Mouse (Mus musculus): ENCODE measurements at regions not wholly inside any gene's neighbourhood (a gene's known extent, or its start where the extent isn't known, plus 50 kb on each side); places are given as distances from the start of the nearest gene placed in this dataset.

DNA sequence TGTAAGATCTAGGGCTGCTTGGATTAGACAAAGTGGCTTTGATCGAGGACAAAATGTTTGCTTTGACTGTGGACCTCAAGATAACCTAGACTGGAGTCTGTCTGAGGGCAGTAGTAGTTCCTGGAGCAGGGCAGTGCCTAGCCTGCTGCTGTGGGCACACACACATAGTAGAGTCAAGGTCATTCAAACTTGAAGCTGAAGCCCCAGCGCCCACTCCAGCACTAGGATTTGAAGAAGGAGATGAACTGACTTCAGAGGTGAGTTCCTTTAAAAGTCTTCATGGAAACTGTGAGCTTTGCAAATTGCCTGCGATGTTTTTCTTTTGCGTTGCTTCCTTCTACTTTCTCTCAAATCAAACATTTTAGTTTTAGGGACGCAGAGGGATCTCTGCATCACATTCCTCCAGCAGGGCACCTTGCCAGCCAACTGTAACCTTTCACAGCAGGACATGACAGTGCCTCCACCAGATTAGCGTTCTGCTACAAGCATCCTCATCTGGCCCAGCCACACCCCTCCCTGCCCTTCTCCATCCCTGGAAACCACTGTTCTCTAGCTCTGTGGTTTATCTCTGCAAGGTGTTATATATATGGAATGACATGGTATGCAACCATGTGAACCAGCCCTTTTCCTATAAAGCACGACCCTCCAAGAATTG is 377.3 kb upstream of the Gm10131 start:
- DNase-seq (ENCODE audit: low spot score in 2 of 2) = no peak

DNA sequence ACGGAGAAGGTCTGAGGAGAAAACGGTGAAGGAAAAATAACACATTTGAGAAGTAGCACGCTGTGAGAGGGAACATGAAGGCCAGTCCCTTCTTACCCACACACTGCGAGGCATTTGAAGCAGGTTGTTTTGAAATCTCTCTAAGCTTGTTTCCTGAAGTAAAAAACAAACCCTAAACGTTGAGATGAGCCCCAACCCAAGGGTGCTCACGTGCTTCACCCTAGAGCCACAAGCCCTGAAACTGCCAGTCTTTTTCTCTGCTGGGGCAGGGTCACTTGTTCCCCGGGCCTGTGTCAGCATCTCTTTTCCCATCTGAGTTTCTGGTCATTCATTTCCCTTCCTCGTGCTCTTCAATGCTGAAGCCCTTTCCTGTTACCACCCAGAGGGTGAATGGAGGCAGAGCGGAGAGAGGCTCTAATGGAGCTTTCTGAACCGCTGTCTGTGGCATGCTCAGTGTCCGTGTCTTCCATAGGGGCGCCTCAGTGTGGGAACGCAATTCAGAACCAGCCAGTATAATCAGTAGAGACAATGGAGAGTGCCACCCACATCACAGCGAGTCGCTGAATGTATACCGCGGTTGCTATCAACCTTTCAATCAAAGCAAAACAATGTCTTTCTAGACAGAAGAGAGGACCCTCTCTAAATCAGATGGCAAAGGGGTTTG is 375.0 kb upstream of the Gm10131 start:
- no peak for DNase-seq (ENCODE audit: low spot score in 2 of 2)

DNA sequence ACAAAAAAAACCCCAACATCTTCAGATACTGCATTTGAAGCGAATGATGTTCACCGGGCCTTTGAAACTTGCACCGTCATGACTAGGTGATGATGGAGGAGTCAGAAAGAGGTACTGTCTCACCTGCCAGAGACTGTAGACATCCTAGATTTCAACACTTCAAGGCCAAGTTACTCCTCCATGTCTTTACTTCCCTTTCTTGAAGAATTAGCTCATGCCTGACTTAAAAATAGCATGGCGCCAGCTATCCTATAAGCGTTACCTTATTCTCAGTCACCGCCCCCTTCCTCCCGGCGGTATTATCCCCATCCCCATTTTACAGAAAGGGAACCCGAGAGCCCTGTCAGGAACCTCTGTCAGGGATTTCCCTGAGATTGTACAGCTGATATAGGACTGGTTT is 374.4 kb upstream of the Gm10131 start:
- DNase-seq (ENCODE audit: low spot score in 2 of 2) = no peak

DNA sequence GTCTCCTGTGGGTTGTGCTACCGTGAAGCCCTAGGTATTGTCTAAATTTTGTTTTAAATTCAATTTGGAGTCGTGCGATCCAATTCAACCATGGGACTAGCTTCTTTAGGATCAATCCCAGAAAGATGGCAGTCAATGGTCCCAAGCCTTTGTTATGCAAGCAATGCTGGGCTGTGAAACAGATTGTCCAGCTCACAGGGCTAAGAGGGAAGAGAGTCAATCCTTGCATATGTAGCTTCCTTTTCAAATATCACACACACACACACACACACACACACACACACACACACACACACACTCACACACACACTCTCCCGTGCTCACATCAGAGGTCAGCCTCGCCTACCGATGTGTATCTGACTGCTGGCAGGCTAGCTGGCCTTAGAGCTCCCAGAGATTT is 373.8 kb upstream of the Gm10131 start:
- no peak for DNase-seq (ENCODE audit: low spot score in 2 of 2)

DNA sequence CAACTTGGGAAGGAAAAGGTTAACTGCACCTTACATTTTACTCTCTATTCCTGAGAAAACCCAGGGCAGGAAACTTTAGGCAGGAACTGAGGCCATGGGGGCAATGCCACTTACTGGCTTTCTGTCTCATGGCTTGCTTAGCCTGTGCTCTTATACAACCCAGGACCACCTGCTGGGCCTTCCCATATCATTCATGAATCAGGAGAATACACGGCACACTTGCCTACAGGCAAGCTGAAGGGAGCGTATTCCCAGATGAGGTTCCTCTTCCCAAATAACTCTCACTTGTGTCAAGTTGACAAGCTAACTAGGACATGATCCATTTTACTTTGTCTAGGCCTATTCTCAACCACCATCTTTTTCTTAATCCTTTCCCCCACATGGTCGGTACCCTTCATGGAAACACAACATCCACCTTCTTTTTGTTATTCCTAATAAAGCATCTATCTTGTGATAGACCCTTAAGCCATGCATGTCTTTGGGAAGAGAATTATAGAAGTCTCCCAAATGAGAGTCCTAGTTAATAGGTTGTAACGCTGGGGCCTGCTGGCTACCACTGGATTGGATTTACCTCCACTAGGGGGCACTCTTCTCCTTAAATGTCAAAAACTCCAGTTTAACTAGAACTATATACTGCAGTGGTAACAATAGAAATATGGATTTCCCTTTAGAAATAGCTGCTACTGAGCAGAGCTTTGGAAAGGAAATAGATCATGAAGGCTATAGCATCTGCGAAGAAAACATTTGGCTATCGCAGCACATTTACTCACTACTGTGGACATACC is 373.2 kb upstream of the Gm10131 start:
- DNase-seq (ENCODE audit: low spot score in 2 of 2) = no peak

DNA sequence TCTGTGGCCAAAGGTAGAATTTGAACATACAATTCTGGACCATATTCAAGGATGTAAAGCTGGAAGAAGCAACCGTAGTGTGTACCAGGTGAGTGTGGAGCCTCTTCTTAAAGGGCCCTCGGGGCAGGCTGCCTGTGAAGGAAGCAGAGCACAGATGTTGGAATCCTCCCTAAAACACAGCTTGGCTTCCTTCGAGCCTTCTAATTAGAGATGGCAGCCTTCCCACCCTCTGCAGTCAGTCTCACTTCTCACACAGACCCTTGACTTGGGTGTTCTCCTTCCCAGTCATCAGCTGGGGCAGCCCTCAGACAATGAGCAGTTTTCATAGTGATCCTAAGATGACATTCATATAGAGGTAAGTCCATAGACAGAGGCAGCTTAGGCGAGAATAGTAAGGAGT is 371.7 kb upstream of the Gm10131 start:
- DNase-seq (ENCODE audit: low spot score in 2 of 2) = no peak

DNA sequence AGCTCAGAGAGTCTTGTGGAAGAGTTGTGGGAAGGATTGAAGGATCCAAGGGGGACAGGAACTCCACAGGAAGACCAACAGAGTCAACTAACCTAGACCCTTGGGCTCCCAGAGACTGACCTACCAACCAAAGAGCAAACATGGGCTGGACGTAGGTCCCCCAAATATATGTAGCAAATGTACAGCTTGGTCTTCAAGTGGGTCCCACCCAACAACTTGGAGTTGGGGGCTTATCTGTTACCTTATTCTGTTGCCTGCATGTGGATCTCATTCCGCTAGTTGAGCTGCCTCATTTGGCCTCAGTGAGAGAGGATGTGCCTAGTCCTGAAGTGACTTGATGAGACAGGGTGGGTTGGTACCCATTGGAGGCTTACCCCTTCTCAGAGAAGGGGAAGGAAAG is 371.1 kb upstream of the Gm10131 start:
- DNase-seq (ENCODE audit: low spot score in 2 of 2) = no peak

DNA sequence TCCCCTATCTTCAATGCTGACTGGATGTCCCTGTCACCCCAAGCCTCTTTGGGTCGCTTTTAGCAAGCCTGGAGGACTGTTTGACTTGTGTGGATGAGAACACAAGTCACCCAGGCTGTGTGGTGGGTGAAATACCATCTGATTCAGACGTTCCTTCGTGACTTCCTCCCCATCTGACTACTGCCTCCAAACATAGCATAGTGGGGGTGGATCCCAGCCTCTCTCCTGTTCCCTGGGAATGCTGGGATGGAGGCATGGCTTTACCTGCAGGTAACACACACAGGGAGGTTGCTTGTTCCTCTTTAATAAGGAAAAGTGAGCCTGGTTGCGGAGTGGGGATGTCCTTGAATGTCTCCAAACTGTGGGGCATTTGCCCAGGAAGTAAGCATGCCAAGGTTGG is 369.0 kb upstream of the Gm10131 start:
- DNase-seq (ENCODE audit: low spot score in 2 of 2) = no peak

DNA sequence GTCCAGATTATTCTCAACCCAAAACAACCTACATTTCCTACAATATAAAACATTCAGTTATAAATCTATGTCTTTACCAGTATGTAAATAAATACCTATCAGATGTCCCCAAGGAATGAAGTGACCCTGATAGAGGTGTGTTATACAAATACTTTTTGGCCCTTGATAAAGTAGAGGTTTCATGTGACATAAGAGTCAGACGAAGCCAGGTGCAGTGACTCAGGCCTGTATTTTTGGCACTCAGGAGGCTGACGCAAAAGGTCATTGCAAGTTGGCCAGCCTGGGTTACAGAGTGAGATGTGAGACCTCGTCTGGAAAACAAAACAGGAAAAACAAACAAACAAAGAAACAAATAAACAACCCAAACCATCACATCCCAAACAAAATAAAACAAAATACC is 367.4 kb upstream of the Gm10131 start:
- DNase-seq (ENCODE audit: low spot score in 2 of 2) = no peak

DNA sequence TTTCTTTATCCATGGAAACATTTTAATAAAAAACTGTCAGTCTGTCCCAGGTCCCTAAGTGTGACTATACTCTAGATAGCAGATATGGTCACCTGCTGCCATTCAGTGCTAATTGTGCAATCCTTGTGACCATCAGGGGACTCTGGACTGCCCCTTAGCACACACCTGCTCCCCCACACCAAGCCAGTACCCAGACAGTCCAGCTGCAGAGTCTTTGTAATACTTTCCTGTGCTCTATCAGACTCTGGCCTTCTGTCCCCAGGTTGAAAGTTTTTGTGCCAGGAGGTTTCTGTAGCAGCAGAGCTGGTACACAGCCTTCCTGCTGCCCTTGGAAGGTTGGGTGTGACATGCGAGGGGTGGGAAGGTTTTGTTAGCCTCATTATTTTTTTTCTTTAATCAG is 366.9 kb upstream of the Gm10131 start:
- DNase-seq (ENCODE audit: low spot score in 2 of 2) = no peak

DNA sequence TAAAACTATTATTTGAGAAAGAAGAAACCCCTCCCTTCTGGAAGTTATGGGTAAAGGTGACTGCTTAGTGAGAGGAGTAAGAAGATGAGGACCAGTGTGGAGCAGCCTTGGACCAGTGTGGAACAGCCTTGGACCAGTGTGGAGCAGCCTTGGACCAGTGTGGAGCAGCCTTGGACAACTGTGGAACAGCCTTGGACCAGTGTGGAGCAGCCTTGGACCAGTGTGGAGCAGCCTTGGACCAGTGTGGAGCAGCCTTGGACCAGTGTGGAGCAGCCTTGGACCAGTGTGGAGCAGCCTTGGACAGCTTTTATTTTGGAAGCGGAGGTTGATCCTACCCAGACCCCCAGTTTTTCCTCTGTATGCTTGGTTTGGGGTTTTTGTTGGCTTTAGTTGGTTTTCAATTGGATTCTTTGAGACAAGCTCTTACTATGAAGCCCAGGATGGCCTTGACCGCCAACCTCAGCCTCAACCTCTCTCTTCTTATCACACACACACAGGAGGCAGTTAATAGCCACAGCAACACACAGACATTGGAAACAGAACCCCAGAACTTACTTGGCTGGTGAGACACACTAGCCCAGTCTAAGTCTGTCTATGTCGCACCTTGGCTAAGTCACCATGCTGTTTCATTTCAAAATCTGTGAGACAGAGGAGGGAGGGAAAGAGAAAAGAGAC is 364.7 kb upstream of the Gm10131 start:
- no peak for DNase-seq (ENCODE audit: low spot score in 2 of 2)

DNA sequence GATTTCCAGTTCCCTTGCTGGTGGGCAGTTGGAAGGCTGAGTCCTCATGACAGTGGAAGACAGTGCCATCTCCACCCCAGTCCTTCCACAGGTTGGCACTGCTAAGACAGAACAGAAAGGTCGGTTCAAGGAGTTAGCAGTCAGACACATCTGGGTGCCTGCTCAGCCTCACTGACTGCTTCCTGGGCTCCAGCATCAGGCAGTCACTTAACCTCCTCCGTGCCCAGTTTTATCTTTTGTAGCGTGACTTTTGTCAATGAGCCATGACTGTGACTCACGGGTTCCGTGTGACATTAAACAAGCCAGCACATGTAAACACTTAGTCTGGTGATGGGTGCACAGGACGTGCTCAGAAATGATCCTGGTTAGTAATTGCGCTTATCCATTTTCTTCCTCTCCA is 363.1 kb upstream of the Gm10131 start:
- DNase-seq (ENCODE audit: low spot score in 2 of 2) = no peak

DNA sequence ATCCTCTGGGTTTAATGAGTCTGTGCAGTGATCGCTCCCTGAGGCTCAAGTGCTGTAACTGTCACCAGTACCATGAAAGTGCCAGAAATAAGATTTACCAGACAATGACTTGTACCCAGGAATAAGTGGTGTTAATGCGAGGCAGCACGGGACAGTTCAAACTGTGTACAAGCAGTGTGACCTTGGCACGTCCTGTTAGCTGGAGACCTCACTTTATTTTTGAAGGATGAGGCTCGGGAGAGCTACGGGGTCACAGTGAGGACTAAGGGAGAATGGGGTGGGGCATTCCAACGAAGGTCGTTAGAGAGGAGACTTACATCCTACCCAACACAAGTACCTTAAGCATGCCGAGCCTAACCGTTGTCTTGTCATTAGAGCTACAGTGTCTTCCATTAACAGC is 362.2 kb upstream of the Gm10131 start:
- no peak for DNase-seq (ENCODE audit: low spot score in 2 of 2)

DNA sequence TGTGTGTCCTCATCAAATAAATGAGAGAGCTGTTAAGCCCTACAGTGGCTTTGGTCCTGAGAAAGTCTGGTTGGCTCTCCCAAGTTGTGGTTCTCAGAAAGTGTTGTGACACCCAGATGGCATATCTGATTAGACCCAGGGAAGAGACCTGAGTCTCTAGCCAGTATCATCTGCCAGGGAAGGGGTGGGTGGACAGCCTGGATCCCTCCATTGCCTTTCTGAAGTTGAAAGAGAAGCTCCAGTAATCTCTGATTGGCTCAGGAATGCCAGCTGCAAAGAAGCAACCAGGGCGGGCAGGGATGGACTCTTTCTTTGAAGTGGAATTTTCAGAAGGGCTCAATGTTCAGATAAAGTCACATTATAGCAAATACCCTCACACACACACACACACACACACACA is 361.8 kb upstream of the Gm10131 start:
- no peak for DNase-seq (ENCODE audit: low spot score in 2 of 2)

DNA sequence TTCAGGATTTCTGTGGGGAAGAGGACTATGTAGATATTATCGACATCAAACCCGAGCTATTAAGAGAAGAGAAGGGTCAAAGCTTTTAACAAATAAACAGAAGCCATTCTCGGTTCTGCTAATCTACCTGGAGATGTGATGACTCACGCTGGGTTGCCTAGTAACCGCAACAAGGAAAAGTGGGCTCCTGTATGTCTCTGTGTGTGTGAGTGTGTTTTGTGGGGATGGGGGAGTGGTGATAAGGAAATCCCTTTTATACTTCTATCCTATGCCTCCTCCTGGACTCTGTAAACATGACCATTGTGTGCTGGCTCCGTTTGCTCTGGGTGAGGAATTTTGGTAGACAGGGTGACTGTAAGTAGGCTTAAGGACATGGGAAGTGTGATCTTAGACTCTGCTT is 361.3 kb upstream of the Gm10131 start:
- DNase-seq (ENCODE audit: low spot score in 2 of 2) = no peak

DNA sequence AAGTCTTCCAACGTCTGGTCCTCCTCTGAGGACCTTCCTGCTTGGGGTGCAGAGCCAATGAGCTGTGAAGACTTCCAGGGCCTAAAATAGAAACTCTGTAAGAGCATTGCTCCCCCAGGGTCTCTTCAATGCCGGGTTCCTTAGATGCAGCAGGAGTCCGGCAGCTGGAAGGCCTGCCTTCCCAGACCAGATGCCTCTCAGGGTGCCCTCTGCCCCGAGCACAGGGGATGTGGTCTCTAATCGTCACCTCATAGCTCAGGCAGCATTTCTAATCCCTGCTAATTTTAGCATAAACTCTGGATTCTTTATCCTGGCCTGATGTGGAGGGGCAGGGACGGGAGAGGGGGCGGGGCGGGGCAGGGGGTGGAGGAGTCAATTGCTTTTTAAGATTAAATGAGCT is 360.9 kb upstream of the Gm10131 start:
- no peak for DNase-seq (ENCODE audit: low spot score in 2 of 2)

DNA sequence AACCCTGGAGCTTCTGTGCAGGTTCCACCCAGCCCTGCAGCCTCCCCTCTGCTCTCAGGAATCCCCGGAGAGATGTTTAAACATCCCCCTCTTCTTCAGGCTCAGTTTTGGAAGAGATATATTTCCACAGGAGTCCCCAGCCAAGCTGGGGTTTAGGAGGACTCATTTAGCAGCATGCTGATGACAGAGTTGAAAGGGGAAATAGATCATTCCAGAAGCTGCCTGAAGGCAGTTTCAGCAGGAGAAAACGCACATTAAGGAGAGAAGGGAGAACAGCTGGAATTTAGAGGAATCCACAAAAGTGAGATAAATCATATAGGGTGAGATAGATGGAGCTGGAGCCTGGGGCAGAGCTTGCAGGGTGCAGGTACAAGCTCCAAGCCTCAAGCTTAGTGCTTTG is 357.6 kb upstream of the Gm10131 start:
- DNase-seq (ENCODE audit: low spot score in 2 of 2) = no peak

DNA sequence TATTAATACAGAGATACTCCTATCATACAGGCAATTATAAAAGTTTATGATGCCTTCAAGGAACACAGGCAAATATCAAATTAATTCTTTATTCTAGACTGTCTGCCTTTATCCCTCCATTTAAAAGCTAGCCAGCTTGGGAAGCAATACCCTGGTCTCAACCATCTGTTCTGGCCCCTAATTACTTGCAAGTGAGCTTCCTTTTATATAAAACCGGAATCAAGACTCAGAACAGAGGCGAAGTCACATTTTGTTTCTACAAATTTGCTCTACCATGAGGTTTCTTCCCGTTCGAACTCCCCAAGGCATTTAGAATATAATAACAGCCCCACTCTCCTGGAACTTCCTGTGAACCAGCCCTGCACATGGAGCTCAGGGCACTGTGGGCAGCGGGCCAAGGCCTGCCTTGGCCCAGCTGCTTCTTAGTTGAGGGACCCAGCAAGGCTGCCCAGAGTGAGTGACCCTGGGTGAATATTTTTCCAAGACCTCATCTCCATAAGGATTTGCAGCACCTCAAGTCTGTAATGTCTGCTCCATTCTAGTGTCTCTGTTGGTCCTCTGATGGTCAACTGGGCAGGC is 355.3 kb upstream of the Gm10131 start:
- DNase-seq (ENCODE audit: low spot score in 2 of 2) = no peak

DNA sequence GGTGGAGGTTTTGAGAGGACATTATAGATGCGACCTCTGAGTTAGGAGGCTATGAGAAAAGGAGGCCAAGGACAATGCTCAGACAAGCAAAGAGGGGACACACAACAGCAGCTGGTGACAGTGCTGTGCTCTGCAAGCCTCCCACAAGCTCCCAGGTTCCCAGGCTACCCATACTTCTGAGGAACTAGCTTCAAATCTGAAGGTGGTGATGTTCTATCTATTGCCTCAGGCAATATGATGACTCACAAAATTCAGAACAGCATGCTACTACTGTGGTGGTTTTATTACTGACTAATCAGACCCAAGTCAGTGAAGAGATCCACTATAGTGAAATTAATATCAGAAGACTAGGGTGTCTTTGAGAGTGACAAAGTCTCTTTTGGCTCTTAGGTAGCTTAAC is 353.9 kb upstream of the Gm10131 start:
- no peak for DNase-seq (ENCODE audit: low spot score in 2 of 2)

DNA sequence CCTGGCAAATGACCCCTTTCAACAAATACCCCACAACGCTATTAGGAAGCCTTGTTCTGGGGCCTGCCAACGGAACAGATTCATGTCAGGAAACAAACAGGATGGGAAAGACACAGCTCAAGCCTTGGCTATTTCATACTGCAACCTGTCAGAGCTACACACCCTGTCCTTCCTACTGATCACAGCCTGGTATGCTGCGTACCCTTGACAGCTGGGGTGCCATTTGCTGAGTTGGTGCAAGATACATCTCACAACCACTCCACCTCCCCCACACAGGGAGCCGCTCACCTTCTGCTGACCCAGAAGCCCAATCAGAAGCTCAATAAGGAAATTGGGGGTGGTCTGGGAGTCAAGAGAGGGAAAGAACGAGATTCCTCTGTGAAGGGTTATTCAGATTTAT is 350.7 kb upstream of the Gm10131 start:
- no peak for DNase-seq (ENCODE audit: low spot score in 2 of 2)

DNA sequence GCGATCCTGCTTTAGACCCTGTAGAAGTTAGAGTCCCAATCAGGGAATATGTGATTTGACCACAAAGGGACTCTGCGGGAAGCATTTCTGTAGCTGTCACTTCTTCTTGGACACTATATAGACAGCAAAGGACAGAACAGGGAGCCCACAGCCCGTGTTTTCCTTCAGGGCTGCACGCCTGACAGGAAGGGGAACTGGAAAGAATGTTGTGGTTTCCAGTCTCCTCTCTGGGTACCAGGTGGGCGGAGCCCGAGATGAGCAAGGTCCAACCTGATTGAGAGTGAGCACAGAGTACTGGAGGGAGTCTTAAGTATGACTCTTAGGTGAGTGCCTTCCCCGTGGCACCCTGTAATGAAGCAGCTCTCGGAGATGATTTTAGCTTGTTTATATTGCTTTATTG is 346.8 kb upstream of the Gm10131 start:
- no peak for DNase-seq (ENCODE audit: low spot score in 2 of 2)

DNA sequence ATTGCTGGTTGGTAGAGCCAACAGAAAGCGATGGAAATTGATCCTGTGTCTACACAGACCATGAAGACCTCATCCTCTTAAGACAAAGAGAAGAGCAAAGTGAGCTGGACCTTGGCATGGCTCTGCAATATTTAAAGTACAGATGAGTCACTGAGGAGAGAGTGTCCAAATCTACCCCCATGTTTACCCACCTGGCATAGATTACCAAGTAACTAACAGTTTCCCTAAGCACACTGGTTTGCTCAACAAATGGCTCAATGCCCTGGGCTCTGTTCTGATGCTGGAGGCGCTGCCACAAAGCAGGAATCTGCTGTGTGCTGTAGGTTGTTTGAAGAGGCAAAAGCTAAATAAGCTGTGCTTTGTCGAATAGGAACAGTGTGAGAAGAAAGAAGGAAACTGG is 345.0 kb upstream of the Gm10131 start:
- DNase-seq (ENCODE audit: low spot score in 2 of 2) = no peak

All from frontal cortex, postnatal 10 days (tissue).